Mouse (Mus musculus) inflammation-experienced regulatory T-cells, adult 6 months (primary cell): ENCODE results near the gene Spef2. TPM values are rescaled to one million over a fixed set of nuclear protein-coding genes. Genes with fewer than 3 reads are reported as not detected.
"Not testable (repeated sequence)": the region's sequence is repeated elsewhere in the genome, so short reads cannot be mapped to it uniquely, and the experiment has no call there.

Experiments used
- ATAC-seq: one replicate; pipeline ENCODE4 v1.8.0; 2017
- polyA plus RNA-seq, 3 experiments: library from polyadenylated mRNA; unstranded; fragments of 100-300 nt; shearing (Covaris generic); gene quantifications; one replicate each; pipeline ENCODE4 v1.2.1; 2017

Gene Spef2
- 1 to 10 TPM; 1.3 to 2.5 (median 1.8) TPM for polyA plus RNA-seq

DNA sequence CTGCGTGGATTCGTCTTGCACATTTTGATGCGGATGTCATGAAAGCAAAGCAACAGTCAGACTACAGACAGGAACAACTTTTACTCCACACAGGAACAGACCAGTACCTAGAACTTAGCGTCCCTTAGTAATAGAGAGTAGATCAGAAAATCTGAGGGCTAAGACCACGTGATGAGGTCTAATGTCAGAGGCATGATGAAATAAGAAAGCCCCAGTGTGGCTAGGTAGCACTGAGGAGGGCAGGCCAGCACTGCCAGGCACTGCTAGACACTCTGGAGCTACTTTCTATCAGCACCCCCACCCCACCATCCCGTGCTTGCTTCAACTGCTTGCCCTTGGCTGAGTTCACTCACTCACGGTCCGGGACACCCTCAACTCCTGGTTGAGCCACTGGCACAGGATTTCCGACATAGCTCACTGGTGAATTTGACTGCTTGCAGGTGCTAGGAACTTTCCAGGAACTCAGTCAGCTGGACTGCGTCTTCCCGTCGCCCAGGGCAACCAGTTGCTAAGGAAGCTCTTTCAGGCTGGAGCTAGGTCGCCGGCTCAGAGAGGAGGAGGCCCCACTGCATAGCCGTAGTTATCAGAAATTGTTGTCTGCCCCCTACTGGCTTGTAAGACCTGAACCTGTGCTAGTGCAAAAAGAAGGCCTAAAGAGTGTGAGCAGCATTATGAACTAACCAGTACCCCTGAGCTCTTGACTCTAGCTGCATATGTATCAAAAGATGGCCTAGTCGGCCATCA, at the start of gene Spef2:
TSS of gene Spef2 (minus strand) at position 510 of the 744 bp plus-strand sequence.
- peak; percentile 97 for ATAC-seq

GRCm38 (mm10) chr15:9794131-9794530, 45.5 kb upstream of the Spef2 start:
- no peak for ATAC-seq

DNA sequence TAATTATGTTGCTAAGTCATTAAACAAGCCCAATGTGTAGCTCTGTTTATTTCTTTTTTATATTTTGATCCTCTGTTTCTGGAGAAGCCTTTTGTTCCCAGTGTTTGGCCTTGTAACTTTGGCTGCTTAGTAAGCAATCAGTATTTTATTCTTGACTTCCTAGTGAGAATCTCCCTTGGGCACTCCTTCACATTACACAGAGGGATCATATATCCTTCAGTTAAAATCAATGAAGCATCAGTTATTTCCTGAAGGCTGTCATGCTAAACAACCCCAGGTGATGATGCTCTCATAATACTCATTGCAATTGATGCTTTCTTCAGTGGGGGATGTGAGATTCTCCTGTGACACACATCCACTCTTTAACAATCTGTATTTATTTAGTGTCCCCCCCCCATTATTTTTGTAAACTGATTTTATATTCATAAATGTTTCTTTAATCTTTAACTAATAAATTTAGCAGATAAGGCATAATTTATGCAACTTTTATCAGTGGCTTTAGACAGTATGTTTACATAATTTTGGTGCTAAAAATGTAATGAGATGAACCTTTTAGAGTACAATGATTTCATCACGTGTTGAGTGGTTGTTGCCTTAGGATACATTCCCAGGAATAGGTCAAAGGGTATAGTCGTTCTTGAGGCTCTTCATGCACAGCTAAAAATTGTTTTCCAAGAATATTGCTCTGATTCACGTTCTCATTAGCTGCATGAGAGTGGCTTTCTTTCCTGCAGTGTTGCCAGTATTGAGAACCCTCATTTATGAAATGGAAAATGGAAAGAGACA, 39.8 kb upstream of the Spef2 start:
- no peak for ATAC-seq

DNA sequence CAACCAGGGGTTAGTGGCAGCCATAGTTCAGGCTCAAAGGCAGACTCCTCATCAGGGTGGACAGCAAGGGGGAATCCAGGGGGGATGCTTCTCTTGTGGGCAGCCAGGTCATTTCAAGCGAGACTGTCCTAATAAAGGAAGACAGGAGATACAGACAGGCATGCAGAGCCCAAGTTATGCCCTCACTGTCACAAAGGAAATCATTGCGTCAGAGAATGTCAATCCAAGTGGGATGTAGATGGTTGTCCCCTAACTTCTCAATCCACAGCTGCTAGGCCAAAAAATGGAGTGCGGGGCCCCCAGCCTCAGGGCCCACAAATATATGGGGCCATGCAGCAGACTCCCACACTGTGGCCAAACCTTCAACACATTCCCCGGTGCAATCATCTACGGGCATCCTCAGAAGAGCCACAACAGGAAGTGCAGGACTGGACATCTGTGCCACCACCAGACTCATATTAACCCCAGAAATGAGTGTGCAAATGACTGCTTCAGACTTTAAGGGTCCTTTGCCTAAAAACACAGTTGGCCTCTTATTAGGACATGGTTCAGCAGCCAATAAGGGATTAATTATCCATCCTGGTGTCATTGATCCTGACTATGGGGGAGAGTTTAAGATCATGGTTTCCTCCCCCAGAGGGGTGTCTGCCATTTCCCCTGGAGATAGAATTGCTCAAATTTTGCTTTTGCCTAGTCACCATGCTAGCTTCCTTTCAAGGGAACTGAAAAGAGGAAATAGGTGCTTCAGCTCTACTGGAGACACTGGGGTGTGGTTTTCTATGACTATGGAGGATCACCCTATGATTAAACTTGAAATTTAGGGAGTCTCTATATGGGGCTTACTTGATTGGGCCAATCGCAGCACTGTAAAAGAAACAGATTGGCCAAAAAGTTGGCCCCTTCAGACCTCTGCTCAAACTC, 25.8 kb upstream of the Spef2 start:
- ATAC-seq: not testable (repeated sequence)

DNA sequence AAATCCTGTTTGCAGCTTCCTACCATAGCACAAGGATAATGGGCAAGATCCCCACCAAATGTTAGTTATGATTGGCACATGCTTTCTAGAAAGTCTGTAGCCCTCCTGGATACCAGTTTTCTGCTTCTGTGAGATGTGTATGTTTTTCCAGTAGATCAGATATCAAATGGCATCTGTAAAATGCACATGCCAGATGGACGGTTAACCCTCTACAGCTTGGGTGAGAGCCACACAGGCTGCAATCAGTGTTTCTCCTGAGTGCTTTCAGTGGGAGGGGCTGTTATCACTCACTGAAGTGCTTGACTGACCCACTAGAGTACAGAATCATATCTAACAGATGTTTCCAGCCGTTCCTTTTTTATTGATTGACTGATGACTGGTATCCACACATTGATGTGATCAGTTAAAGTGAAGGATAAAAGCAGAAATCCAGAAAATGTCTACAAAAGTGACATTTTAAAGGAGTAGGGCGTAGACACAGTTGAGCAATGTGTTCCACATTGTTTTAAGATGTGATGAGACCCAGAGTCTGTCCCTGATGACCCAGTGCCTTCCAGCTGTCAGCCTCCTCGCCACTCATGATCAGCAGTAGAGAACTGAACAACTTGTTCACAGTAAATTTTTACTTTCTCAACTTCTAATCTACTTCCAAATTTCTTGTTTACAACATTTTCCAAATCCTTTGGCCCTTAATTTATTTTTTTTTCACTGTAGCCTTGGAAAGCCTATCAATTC, 19.7 kb upstream of the Spef2 start:
- no peak for ATAC-seq

- no peak for ATAC-seq
Observed at GRCm38 (mm10) chr15:9767034-9767433, 18.4 kb upstream of the Spef2 start.

DNA sequence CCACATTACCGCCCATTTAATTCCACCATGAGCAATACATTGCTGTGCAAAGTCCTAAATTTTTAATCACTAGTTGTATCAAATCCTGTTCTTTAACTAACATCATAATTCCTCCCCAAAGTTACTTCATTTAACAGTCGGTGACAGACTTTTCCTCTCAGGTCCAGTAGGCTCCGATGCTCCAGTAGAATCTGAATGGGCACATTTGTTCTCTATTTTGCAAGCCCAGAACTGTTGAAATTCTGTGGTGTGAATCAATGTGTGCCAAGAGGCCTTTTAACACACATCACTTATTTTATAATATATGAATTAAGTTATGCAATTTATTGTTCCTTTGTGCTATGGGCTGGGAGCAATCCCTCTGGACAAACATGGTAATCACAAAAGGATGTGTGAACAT, 2.3 kb upstream of the Spef2 start:
- ATAC-seq: no peak

DNA sequence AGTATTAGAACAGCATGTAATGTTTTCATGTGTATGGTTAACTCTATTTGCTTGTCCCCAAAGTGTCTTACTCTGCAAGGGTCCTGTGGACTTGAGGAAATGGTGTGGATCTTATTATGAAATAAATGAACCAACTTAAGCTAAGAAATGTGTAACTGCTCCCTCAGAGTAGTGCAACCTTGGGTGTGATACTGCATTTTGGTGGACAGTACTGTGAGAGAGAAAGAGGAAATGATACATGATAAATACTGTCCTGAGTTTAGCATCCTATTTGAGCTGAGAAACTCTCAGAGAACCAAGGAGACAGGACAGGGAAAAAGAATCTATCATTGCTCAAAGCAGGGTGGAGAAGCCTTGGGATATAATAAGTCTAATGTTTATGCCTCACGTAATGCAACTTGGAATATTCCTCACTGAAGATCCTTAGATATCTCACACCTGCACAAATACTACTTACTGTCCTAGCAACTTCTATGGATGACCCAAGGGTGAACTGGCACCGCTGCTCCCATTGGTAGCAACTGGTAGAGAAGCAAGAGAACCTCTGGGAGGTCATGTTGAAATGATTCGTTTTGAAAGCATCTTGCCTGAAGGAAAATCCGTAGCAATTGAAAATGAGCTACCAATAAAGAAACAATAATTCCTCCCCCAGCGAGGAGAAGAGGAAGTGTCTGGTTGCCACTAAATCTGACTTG, 1.1 kb downstream of the Spef2 start:
- ATAC-seq: no peak

DNA sequence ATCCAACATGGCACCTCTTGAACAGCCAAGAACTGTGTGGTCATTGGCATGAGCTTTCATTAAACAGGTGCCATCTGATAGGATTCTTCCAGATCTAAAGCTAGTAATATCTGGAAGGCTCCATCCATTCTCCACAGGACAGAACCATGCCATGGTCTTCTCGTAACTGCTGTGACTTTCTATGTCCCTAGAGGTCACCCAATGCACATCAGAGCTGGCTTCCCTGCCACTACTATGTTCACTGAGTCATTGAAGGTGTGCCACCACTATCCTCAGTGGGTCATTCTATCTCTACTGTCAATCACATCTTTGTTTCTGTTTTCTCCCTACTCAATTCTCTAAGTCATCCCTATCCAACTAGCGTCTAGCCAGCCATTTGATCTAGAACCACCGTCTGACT, 6.5 kb downstream of the Spef2 start:
- no peak for ATAC-seq

GRCm38 (mm10) chr15:9714574-9715458, 33.9 kb downstream of the Spef2 start:
- ATAC-seq: peak; percentile 49

GRCm38 (mm10) chr15:9713707-9714106, 35.0 kb downstream of the Spef2 start:
- no peak for ATAC-seq

DNA sequence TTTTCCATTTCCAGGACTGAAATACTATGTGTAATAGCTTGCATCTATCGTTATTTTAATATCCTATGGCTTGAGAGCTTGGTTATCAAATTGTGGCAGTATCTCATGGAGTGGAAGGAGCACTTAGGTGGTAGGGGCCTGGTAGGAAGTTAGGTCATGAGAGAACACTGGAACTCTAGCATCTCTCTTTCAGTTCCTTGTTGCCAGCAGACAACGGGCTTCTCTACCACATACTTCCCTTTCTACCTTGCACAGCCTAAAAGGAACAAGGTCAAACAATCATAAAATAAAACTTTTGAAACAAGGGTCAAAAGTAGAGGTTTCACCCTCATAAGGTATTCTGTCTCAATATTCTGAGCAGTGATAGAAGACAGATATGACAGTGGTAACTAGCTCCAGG, 38.3 kb downstream of the Spef2 start:
- ATAC-seq: no peak

DNA sequence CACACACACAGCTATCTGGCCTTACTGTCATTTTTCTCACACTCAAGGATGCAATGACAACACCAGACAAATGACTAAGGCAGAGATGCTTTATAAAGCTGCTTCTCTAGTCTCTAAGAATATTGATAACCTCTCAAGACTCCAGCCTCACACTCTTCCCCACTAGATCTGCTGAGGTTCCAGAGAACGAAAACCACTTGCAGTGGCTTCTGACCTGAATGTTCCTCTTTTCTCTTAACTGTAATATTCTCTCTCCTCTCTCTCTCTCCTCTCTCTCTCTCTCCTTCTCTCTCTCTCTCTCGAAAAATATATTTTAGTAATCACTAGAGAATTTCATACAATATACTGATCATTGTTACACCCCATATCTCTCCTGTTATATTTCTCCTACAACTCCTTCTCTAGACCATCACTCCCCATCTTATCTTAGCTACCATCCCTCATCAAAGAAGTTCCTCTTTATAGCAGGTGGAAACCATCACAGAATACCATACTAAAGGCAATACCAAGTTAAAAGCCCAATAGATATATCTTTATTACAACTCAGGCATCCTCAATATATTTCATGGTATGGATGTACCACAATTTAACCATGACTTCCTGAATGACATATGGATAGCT, 42.7 kb downstream of the Spef2 start:
- ATAC-seq: no peak

GRCm38 (mm10) chr15:9701845-9702244, 46.8 kb downstream of the Spef2 start:
- ATAC-seq: peak; percentile 96

- no peak for ATAC-seq
Observed at GRCm38 (mm10) chr15:9691721-9692120, 56.9 kb downstream of the Spef2 start.

- no peak for ATAC-seq
Observed at GRCm38 (mm10) chr15:9690845-9691244, 57.8 kb downstream of the Spef2 start.

GRCm38 (mm10) chr15:9690436-9690835, 58.2 kb downstream of the Spef2 start:
- ATAC-seq: no peak

DNA sequence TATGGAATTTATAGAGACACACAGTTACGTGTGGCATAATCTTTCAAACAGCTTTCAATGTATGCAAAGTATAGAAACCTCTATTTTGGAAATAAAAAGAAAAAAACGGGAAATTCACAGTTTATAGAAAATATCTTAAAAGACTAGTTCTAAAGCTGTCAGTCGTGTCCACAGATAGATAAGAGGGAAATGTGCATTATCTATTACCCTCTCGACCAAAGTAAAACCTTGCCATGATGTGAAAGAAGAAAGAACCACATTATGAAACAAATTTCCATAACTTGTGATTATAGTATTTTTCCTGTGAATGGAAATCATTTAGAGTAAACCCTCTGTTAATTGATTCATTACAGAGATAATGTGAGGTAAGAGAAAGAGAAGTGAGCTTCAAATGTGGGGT, 65.2 kb downstream of the Spef2 start:
- no peak for ATAC-seq

DNA sequence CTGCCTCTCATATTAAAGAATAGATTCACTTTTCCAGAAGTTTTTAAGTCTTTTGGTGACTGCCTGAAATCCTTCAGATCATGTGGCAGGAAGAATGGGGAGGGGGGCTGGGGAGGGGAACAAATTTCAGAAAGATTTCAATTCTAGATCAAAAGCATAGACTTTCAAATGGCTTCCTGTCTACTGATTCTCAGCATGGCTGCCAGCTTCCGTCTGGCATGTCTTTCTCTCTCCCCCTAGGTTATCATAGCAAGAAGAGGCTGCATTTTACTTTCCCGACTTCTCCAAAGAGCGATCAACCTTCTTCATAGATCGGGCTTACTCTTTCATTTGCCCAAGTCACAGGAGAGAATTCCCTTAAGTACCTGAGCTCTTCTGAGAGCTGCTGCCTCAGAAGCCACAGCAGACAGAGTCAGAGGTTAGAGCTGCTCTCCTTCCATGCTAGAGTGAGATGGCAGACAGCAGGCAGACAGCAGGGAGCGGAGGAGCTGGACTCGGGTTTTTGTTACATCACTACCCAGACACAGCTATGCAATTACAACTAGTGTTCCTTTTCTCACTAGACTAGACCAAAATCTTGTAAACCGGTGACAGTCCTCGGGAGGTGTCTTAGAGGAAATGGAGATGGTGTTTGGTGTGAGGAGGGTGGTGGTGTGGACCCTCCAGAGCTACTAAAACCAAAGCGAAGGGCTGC, 71.2 kb downstream of the Spef2 start:
- peak; percentile 64 for ATAC-seq
